Mouse (Mus musculus): Measurements from ENCODE around the gene Cldn6. TPM values are rescaled to one million over a fixed set of nuclear protein-coding genes. Genes with fewer than 3 reads are reported as not detected.

Cldn6 gene
- polyA plus RNA-seq, 1 experiment from 2014 or later: 9.7 TPM

DNA sequence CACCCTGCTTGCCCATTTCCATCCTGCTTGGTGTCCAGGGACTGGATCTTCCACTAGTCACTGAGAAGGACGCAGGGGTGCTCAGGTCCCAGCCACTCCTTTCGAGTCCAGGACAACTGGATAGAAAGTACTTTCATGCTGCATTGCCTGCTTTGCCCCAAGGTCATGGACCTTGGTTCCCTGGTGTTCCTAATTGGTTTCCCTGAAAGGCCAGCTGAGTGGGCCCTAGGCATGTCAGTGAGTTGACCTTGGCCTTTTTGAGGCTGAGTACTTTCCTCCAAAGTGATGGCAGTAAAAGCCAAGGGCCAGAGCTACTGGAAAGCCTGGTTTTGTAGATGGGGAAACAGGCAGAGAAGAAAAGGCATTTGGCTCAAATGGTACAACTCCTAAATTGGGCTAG is 42.8 kb downstream of the Cldn6 start:
- H3K4me3 ChIP-seq (ENCODE audit: low read depth, low read length): no peak overlapping the region
- DNase-seq (ENCODE audit: low spot score): no peak
- WGBS: 81% methylated on average over 2 of the region's 2 CpGs
- no peak overlapping the region for H3K9ac ChIP-seq (ENCODE audit: low read length)
- H3K27ac ChIP-seq (ENCODE audit: low read depth, low read length): no peak overlapping the region
- H3K36me3 ChIP-seq (ENCODE audit: control insufficient read depth, insufficient read depth, low read length): no peaks in the 10 kb centered on the region
- no peaks in the 10 kb centered on the region for H3K27me3 ChIP-seq (ENCODE audit: control insufficient read depth, insufficient read depth, low read length)
- H3K4me2 ChIP-seq (ENCODE audit: low read depth, low read length, severe bottlenecking): no peak overlapping the region
- H3K9me3 ChIP-seq (ENCODE audit: control insufficient read depth, low read length): no peaks in the 10 kb centered on the region
- no peak for ATAC-seq (replicated peaks; ENCODE audit: low FRiP score)
- no peaks in the 10 kb centered on the region; the same call in 1 of the 2 replicates for H3K4me1 ChIP-seq (replicated peaks; ENCODE audit: control insufficient read depth, insufficient read depth, low read length)

DNA sequence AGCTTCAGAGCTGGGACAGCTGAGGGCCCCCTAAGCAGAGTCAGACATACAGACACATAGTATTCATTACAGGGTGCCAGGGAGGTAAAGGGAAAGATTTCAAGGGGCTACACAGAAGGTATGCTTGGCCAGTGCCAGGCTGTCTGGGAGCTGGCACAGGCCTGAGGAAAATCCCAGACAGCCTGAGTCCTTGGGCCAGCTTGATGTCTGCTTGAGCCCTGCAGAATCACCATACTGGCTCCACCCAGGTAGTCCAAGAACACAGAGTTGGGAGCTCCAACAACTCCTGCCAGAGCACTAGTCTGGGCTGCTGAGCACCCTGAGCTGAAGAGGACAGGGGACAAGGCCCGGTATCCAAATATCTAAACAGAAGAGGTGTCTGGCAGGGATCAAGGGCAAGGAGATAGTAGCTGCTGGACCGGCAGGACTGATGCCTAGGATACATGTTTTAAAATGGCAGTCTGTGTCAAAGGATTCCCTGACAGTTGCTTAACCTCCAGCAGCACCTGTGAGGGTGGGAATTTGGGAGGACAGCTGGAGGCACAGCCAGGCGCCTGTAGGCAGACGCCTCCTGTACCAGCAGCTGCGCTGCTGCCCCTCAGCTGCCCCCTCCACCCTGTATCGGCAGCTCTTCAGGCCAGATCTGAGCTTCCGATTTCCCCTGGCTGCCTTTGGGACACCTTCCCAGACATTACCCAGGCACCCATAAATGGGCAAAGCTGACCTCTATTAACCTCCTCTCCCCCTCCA is 43.5 kb downstream of the Cldn6 start, which contains the start of gene 1520401A03Rik:
Gene 1520401A03Rik, minus strand, starts transcription at position 408 of the 750 bp plus-strand sequence.
- no peak within 1 kb of the TSS for H3K27ac ChIP-seq (ENCODE audit: low read depth, low read length)
- ATAC-seq (replicated peaks; ENCODE audit: low FRiP score) (no peak), DNase-seq (ENCODE audit: low spot score) (no peak)
- no peaks in the 10 kb centered on the region for H3K27me3 ChIP-seq (ENCODE audit: control insufficient read depth, insufficient read depth, low read length)
- no peak within 1 kb of the TSS for H3K4me2 ChIP-seq (ENCODE audit: low read depth, low read length, severe bottlenecking)
- H3K36me3 ChIP-seq (ENCODE audit: control insufficient read depth, insufficient read depth, low read length): no peaks in the 10 kb centered on the region
- 83% methylated on average over 7 of the region's 7 CpGs for WGBS
- H3K4me1 ChIP-seq (replicated peaks; ENCODE audit: control insufficient read depth, insufficient read depth, low read length): peaks cover 3% of the 10 kb centered on the region; the same call in 1 of the 2 replicates
- no peak within 1 kb of the TSS for H3K4me3 ChIP-seq (ENCODE audit: low read depth, low read length)
- H3K9me3 ChIP-seq (ENCODE audit: control insufficient read depth, low read length): no peaks in the 10 kb centered on the region
- no peak within 1 kb of the TSS for H3K9ac ChIP-seq (ENCODE audit: low read length)

DNA sequence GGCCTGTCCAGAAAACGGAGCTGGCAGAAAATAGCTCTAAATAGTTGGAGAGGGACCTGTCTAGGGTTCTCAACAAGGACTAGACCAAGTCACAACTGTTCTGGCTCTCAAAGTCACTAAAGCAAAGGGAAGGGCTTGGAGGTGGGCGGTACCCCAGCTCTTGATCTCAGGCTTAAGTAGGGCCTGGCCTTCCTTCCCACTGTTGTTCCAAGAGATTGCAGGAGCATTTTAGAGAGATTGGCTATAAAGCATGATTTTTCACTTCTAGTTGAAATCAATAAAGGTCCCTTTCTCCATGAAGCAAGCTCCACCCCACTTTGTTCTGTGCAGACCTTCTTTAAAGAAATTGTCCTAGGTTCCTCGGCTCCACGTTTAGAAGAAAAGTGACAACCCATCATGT is 46.4 kb downstream of the Cldn6 start:
- H3K9me3 ChIP-seq (ENCODE audit: control insufficient read depth, low read length): no peaks in the 10 kb centered on the region
- peaks cover 3% of the 10 kb centered on the region; the same call in 1 of the 2 replicates for H3K4me1 ChIP-seq (replicated peaks; ENCODE audit: control insufficient read depth, insufficient read depth, low read length)
- H3K9ac ChIP-seq (ENCODE audit: low read length): peak overlapping the region; percentile 75
- H3K36me3 ChIP-seq (ENCODE audit: control insufficient read depth, insufficient read depth, low read length): no peaks in the 10 kb centered on the region
- WGBS: 58% methylated on average over 4 of the region's 4 CpGs
- H3K4me2 ChIP-seq (ENCODE audit: low read depth, low read length, severe bottlenecking): peak overlapping the region; percentile 81; the same call in 1 of the 2 replicates
- DNase-seq (ENCODE audit: low spot score): no peak
- ATAC-seq (replicated peaks; ENCODE audit: low FRiP score): no peak
- no peak overlapping the region for H3K27ac ChIP-seq (ENCODE audit: low read depth, low read length)
- no peaks in the 10 kb centered on the region for H3K27me3 ChIP-seq (ENCODE audit: control insufficient read depth, insufficient read depth, low read length)
- peak overlapping the region; percentile 81 for H3K4me3 ChIP-seq (ENCODE audit: low read depth, low read length)

GRCm38 (mm10) chr17:23725999-23726757 is 47.1 kb downstream of the Cldn6 start, which contains the start of gene Pkmyt1:
TSS of gene Pkmyt1 (plus strand) at chr17:23726336.
- H3K4me1 ChIP-seq (replicated peaks; ENCODE audit: control insufficient read depth, insufficient read depth, low read length): peaks cover 3% of the 10 kb centered on the region; the same call in 1 of the 2 replicates
- peak; percentile 97 for DNase-seq (ENCODE audit: low spot score)
- H3K4me3 ChIP-seq (ENCODE audit: low read depth, low read length): peak within 1 kb of the TSS; percentile 81
- ATAC-seq (replicated peaks; ENCODE audit: low FRiP score): peak; percentile 96
- H3K36me3 ChIP-seq (ENCODE audit: control insufficient read depth, insufficient read depth, low read length): no peaks in the 10 kb centered on the region
- WGBS: 1% methylated on average over 71 of the region's 73 CpGs
- H3K27me3 ChIP-seq (ENCODE audit: control insufficient read depth, insufficient read depth, low read length): no peaks in the 10 kb centered on the region
- peak within 1 kb of the TSS; percentile 81 for H3K4me2 ChIP-seq (ENCODE audit: low read depth, low read length, severe bottlenecking)
- peak within 1 kb of the TSS; percentile 57; the same call in 1 of the 2 replicates for H3K27ac ChIP-seq (ENCODE audit: low read depth, low read length)
- no peaks in the 10 kb centered on the region for H3K9me3 ChIP-seq (ENCODE audit: control insufficient read depth, low read length)
- H3K9ac ChIP-seq (ENCODE audit: low read length): peak within 1 kb of the TSS; percentile 75

GRCm38 (mm10) chr17:23726758-23727142 is 47.7 kb downstream of the Cldn6 start:
- Histone ChIP-seq H3K4me3 (ENCODE audit: low read depth, low read length) (peak overlapping the region; percentile 81), H3K4me2 (ENCODE audit: low read depth, low read length, severe bottlenecking) (peak overlapping the region; percentile 81), H3K9ac (ENCODE audit: low read length) (peak overlapping the region; percentile 75), H3K27me3 (ENCODE audit: control insufficient read depth, insufficient read depth, low read length) (no peaks in the 10 kb centered on the region), H3K4me1 (replicated peaks; ENCODE audit: control insufficient read depth, insufficient read depth, low read length) (peaks cover 3% of the 10 kb centered on the region; the same call in 1 of the 2 replicates), H3K9me3 (ENCODE audit: control insufficient read depth, low read length) (no peaks in the 10 kb centered on the region), H3K36me3 (ENCODE audit: control insufficient read depth, insufficient read depth, low read length) (no peaks in the 10 kb centered on the region), H3K27ac (ENCODE audit: low read depth, low read length) (0 out of 2 replicates have a peak overlapping the region, but pooled peaks have one; percentile 57)
- peak; percentile 88 for ATAC-seq (replicated peaks; ENCODE audit: low FRiP score)
- DNase-seq (ENCODE audit: low spot score): peak; percentile 89
- 2% methylated on average over 20 of the region's 20 CpGs for WGBS

- Histone ChIP-seq H3K9me3 (ENCODE audit: control insufficient read depth, low read length) (no peaks in the 10 kb centered on the region), H3K9ac (ENCODE audit: low read length) (no peak overlapping the region), H3K27ac (ENCODE audit: low read depth, low read length) (no peak overlapping the region), H3K4me3 (ENCODE audit: low read depth, low read length) (no peak overlapping the region), H3K4me2 (ENCODE audit: low read depth, low read length, severe bottlenecking) (no peak overlapping the region), H3K4me1 (replicated peaks; ENCODE audit: control insufficient read depth, insufficient read depth, low read length) (peaks cover 3% of the 10 kb centered on the region; the same call in 1 of the 2 replicates), H3K27me3 (ENCODE audit: control insufficient read depth, insufficient read depth, low read length) (no peaks in the 10 kb centered on the region), H3K36me3 (ENCODE audit: control insufficient read depth, insufficient read depth, low read length) (no peaks in the 10 kb centered on the region; the same call in 1 of the 2 replicates)
- WGBS: 80% methylated on average over 1 of the region's 1 CpGs
- ATAC-seq (replicated peaks; ENCODE audit: low FRiP score): no peak
- no peak for DNase-seq (ENCODE audit: low spot score)
These were observed 51.4 kb downstream of the Cldn6 start for GRCm38 (mm10) chr17:23730441-23730840.

Other genes starting within 250 kb of the Cldn6 start
- not detected in 2 replicates for gene Vmn2r117, start 199.6 kb upstream of the Cldn6 start, polyA plus RNA-seq (2014; fragmentation: Nextera tagmentation; extraction: Ambion mirVana)
- 28.1 and 29.9 TPM in 2 replicates for gene Zfp213, start 115.0 kb upstream of the Cldn6 start, polyA plus RNA-seq (2014; fragmentation: Nextera tagmentation; extraction: Ambion mirVana)
- 19.2 and 20.5 TPM in 2 replicates for gene Zfp13, start 79.8 kb upstream of the Cldn6 start, polyA plus RNA-seq (2014; fragmentation: Nextera tagmentation; extraction: Ambion mirVana)
- 0.16 and 0.27 TPM in 2 replicates for gene Zscan10, start 78.4 kb upstream of the Cldn6 start, polyA plus RNA-seq (2014; fragmentation: Nextera tagmentation; extraction: Ambion mirVana)
- gene Mmp25, start 34.0 kb upstream of the Cldn6 start, polyA plus RNA-seq (2014; fragmentation: Nextera tagmentation; extraction: Ambion mirVana): 0.41 and 1.0 TPM in 2 replicates
- 0.35 and 0.53 TPM in 2 replicates for gene Bicdl2, start 18.7 kb upstream of the Cldn6 start, polyA plus RNA-seq (2014; fragmentation: Nextera tagmentation; extraction: Ambion mirVana)
- gene Hcfc1r1, start 5.7 kb upstream of the Cldn6 start, polyA plus RNA-seq (2014; fragmentation: Nextera tagmentation; extraction: Ambion mirVana): 38.3 and 40.3 TPM in 2 replicates
- gene Thoc6, start 5.4 kb upstream of the Cldn6 start, polyA plus RNA-seq (2014; fragmentation: Nextera tagmentation; extraction: Ambion mirVana): 54.0 and 56.6 TPM in 2 replicates
- 2.5 and 2.7 TPM in 2 replicates for gene Tnfrsf12a, start 1.8 kb upstream of the Cldn6 start, polyA plus RNA-seq (2014; fragmentation: Nextera tagmentation; extraction: Ambion mirVana)
- gene Cldn9, start 4.8 kb downstream of the Cldn6 start, polyA plus RNA-seq (2014; fragmentation: Nextera tagmentation; extraction: Ambion mirVana): 4.8 and 6.6 TPM in 2 replicates
- not detected in 2 replicates for gene 1520401A03Rik, start 43.5 kb downstream of the Cldn6 start, polyA plus RNA-seq (2014; fragmentation: Nextera tagmentation; extraction: Ambion mirVana)
- 61.3 and 62.9 TPM in 2 replicates for gene Pkmyt1, start 47.1 kb downstream of the Cldn6 start, polyA plus RNA-seq (2014; fragmentation: Nextera tagmentation; extraction: Ambion mirVana)
- 26.5 and 28.8 TPM in 2 replicates for gene Paqr4, start 61.6 kb downstream of the Cldn6 start, polyA plus RNA-seq (2014; fragmentation: Nextera tagmentation; extraction: Ambion mirVana)
- 2.2 and 2.6 TPM in 2 replicates for gene Kremen2, start 66.6 kb downstream of the Cldn6 start, polyA plus RNA-seq (2014; fragmentation: Nextera tagmentation; extraction: Ambion mirVana)
- 167 and 174 TPM in 2 replicates for gene Flywch1, start 92.4 kb downstream of the Cldn6 start, polyA plus RNA-seq (2014; fragmentation: Nextera tagmentation; extraction: Ambion mirVana)
- 22.0 and 28.7 TPM in 2 replicates for gene Flywch2, start 106.8 kb downstream of the Cldn6 start, polyA plus RNA-seq (2014; fragmentation: Nextera tagmentation; extraction: Ambion mirVana)
- 541 and 559 TPM in 2 replicates for gene Srrm2, start 111.3 kb downstream of the Cldn6 start, polyA plus RNA-seq (2014; fragmentation: Nextera tagmentation; extraction: Ambion mirVana)
- 1,038 and 1,041 TPM in 2 replicates for gene Elob, start 149.9 kb downstream of the Cldn6 start, polyA plus RNA-seq (2014; fragmentation: Nextera tagmentation; extraction: Ambion mirVana)
- not detected in 2 replicates for gene Prss33, start 156.8 kb downstream of the Cldn6 start, polyA plus RNA-seq (2014; fragmentation: Nextera tagmentation; extraction: Ambion mirVana)
- not detected in 2 replicates for gene Prss32, start 164.6 kb downstream of the Cldn6 start, polyA plus RNA-seq (2014; fragmentation: Nextera tagmentation; extraction: Ambion mirVana)
- gene Prss41, start 164.9 kb downstream of the Cldn6 start, polyA plus RNA-seq (2014; fragmentation: Nextera tagmentation; extraction: Ambion mirVana): 2.1 and 2.6 TPM in 2 replicates
- gene Prss21, start 188.8 kb downstream of the Cldn6 start, polyA plus RNA-seq (2014; fragmentation: Nextera tagmentation; extraction: Ambion mirVana): not detected in 2 replicates
- not detected in 2 replicates for gene Dcpp1, start 201.6 kb downstream of the Cldn6 start, polyA plus RNA-seq (2014; fragmentation: Nextera tagmentation; extraction: Ambion mirVana)
- not detected in 2 replicates for gene Dcpp2, start 201.6 kb downstream of the Cldn6 start, polyA plus RNA-seq (2014; fragmentation: Nextera tagmentation; extraction: Ambion mirVana)
- gene Dcpp3, start 238.2 kb downstream of the Cldn6 start, polyA plus RNA-seq (2014; fragmentation: Nextera tagmentation; extraction: Ambion mirVana): not detected in 2 replicates

Measured in forebrain, embryonic 11.5 days (tissue).